Mouse (Mus musculus): ENCODE results near the gene Cd93. TPM values are rescaled to one million over a fixed set of nuclear protein-coding genes. Genes with fewer than 3 reads are reported as not detected.

Cd93 gene
- total RNA-seq, 2 experiments from 2014 or later: 9.9 to 12.2 TPM

DNA sequence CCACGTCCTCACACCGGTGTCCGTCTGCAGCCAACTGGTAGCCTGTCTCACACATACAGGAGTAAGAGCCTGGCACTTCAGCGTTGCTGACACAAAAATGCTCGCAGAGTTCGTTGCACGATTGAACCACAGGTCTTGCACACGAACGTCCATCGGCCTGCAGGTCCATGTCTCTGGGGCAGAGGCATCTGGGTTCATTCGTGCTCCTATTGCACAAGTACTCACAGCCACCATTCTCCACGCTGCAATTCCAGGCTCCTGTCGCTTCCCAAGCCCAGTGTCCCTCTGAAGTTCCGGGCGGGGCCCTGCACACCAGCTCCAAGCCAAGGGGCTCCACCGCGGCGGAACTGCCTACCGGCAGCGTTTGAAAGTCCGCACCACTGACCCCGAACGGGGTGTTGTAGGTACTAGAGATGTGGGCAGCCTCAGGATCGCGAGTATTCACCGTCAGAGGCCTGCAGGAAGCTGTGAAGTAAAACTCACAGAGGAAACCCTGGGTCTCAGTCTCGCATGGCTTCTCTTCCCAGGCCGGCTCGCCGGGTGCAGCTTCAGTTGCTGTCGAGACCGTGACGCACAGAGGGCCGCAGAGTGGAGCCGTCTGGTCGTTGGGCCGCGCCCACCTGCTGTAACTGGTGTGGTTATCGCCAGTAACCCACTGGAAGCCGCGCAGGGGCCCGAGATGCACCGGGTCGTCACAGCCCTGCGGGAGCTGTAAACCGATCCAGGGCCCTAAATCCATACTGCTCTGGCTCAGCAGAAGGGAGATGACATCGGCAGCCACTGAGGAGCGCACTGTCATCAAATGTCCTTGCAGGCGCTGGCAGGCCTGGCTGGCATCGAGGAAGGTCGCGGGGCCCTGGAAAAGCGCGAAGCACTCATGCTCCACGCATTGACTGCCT, 36.1 kb downstream of the Cd93 start:
- ATAC-seq (replicated peaks; ENCODE audit: low FRiP score, poor library complexity, severe bottlenecking): no peak

DNA sequence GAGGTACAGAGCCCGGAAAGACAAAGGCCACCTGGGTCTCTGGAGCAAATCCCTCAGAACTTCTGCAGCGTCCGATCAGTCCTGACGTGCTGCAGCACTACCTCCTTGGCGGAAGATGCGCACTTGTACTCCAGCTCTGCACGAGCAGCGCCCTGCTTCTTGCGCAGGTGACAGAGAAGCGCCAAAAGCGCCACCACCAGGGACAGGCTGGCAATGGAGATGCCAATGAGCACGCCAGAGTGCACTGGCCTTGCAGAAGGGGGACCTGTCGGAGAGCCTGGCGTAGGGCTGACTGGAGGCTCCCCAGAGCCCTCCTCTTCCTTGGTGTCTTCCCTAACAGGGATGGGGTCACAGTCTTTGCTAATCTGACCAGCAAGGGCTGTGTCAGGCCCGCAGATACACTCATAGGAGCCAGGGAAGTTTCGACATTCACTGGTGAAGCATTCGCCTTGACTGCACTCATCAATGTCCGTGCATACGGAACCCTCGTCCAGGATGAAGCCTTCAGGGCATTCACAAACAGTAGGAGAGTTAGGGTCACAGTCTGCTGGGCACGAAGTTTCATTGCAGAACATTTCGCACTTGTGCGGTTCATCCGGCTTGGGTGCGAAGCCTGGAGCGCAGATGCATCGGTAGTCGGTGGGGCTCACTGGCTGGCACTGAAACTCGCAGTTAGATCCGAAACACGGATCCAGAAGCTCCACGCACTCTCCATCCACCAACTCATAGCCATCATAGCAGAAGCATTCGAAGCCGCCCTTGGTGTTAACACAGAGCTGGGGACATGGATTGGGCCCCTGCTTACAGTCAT, 37.0 kb downstream of the Cd93 start:
- no peak for ATAC-seq (replicated peaks; ENCODE audit: low FRiP score, poor library complexity, severe bottlenecking)

DNA sequence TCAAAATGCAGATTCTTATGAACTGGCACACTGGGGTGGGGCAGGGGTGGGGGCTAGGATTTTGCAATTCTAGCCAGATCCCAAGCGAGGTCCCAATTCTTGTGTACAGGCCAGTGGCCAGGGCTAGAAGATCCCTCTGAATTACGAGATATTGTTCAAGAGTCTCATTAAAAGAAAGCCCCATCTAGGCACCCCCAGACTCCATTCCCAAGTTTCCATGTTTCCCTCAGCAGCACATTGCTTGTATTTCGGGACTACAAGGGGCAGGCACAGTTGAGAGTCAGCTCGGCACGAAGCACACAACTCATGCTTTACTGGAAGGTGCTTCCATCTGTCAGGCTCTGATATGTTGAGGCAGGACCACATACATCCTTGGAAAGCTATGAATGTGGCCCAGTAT, 38.5 kb downstream of the Cd93 start:
- ATAC-seq (replicated peaks; ENCODE audit: low FRiP score, poor library complexity, severe bottlenecking): no peak

DNA sequence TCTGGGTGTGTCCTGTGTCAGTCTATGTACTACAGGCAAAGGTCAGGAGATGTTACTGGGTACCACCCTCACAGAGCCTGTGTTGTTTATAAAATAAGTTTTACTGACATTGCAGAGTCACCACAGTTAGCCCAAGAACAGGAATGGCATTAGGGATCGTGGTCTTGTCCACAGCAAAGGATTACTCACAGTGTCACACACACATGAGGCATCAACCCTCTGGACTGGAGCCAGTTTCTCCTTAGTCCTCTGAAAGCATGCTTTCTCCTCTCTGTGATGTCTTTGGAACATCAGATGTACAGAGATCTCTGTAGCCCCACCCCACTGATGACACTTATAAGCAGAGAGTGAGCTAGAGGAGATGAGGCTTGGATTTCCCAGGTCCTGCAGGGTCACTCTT, 41.1 kb downstream of the Cd93 start:
- ATAC-seq (replicated peaks; ENCODE audit: low FRiP score, poor library complexity, severe bottlenecking): no peak

DNA sequence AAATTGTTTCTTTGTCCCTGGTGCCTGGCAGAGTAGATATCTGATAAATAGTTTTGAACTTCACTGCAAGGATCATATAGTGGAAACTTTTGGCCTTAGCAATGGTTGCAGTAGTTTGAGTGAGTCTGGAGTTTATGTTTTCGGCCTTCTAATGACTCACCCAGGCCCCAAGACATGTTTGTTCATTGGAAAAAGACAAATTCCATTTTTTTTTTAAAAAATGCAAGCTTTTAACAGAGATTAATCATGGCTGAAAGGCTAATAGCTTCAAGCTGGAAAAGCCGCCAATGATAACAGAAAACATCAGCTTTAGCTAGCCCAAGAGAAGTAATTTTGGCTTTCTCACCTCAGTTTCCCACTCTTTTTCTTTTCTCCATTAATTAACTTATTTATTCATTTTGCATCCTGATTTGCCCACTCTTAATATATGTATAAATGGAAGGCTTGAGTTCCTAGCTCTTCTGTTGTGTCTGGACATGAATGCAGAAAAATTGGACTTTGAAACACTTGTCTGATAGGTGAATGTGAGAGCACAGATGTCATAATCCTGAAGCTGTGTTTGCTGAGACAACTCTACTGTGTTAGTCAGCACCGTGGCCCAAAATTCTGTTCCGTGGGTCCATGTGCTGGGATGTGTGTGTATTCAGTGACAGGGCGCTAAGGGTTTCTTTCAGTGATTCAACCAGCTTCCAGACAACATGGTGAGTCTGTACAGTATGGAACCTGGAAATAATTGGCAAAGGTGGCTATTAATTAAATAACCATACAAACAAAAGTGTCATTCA, 44.3 kb downstream of the Cd93 start:
- no peak for ATAC-seq (replicated peaks; ENCODE audit: low FRiP score, poor library complexity, severe bottlenecking)

DNA sequence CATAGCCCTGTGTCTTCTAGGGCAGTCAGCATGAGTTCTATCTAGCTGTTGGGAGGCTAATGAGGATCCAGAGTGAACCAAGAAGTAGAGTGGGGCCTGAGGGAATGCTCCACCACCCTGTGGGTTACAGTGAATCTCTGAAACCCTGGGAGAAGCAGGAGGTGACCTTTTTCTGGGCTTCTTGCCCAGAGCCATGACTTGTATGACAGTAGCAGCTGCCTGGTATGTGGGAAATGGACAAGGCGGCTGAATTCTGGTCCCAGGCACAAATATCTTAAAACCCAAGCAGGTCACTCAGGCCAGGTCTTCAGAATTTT, 45.6 kb downstream of the Cd93 start:
- ATAC-seq (replicated peaks; ENCODE audit: low FRiP score, poor library complexity, severe bottlenecking): no peak

DNA sequence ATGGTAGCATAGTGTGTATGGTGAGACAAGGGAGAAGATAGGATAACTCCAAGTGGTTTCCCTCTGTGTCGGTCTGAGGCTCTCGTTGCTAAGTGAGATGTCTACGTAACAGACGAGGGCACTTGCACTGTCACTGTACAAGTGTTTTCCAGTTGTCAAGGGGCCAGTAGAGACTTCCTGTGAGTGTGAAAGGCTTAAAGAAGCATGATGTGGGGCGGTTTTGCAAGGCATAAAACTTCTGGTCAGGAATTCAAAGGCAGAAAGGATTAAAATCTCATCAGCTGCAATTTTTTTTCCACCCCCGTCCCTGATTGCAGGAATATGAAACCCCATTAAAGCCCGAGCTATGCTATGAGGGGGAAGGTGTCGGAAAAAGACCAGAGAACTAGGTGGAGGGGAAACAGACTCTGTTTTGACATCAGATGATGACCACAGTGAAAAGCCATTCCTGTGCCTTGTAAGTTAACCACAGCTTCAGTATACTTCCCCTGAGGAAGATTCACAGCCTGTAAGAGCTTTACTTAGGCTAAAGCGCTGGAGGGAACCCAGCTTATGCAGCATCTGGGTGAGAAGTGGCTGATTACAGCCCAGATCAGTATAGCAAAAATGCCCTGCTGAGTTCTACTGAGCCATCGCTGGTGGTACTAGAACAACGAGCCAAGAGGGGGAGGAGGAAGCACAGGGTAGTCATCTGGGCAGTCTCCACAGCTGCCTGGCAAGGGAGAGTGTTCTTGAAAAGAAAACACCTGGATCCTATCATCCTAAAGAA, 46.2 kb downstream of the Cd93 start:
- ATAC-seq (replicated peaks; ENCODE audit: low FRiP score, poor library complexity, severe bottlenecking): no peak

DNA sequence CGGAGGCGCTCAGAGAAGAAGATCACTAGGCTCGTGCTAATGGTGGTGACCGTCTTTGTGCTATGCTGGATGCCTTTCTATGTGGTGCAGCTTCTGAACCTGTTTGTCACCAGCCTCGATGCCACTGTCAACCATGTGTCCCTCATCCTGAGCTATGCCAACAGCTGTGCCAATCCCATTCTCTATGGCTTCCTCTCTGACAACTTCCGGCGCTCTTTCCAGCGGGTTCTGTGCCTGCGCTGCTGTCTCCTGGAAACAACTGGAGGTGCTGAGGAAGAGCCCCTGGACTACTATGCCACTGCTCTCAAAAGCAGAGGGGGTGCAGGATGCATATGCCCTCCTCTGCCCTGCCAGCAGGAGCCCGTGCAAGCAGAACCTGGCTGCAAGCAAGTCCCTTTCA, 47.2 kb downstream of the Cd93 start:
- no peak for ATAC-seq (replicated peaks; ENCODE audit: low FRiP score, poor library complexity, severe bottlenecking)

DNA sequence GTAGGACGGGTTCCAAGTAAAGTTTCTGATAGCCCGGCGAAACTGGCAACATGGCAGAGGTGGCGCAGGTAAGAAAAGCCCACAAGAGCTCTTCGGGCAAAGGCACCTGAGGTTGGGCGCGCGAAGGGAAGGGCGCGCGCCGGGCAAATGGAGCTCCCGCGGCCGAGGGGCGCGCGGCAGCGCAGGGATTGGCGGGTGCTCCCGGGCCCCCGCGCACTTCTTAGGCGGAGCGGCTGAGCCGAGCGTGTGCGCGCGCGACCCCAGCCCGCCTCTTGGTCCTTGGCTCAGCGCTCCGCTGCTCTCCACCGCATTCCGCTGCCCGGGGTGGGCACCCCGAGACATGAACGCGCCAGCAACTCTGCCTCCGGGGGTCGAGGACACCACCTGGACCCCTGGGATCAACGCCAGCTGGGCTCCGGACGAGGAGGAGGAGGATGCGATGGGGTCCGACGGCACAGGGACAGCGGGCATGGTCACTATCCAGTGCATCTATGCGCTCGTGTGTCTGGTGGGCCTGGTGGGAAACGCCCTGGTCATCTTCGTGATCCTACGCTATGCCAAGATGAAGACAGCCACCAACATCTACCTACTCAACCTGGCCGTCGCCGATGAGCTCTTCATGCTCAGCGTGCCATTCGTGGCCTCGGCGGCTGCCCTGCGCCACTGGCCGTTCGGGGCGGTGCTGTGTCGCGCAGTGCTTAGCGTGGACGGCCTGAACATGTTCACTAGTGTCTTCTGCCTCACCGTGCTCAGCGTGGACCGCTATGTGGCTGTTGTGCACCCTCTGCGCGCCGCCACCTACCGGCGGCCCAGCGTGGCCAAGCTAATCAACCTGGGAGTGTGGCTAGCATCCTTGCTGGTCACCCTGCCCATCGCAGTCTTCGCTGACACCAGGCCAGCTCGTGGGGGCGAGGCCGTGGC, 48.0 kb downstream of the Cd93 start, which contains the start of gene Sstr4:
Sstr4 (plus strand) TSS at position 214 of the 921 bp plus-strand sequence.
- peak; percentile 49 for ATAC-seq (replicated peaks; ENCODE audit: low FRiP score, poor library complexity, severe bottlenecking)

DNA sequence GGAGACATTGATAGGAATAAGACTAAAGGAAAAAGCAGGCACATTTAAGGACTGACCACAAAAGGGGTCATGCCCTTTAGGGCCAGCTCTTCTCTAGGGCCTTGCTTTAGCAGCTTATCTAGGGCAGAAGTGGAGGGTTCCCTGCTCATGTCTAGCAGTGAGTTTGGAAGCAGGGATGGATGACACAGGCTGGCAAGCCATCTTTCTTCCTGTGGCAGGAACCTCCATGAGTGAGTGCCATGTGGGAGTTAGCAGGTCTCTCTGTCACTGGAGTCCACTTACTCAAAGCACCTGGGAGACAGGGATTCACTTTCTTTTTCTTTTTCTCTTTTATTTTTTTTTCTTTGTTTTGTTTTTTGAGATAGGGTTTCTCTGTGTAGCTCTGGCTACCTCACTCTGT, 49.5 kb downstream of the Cd93 start:
- no peak for ATAC-seq (replicated peaks; ENCODE audit: low FRiP score, poor library complexity, severe bottlenecking)

DNA sequence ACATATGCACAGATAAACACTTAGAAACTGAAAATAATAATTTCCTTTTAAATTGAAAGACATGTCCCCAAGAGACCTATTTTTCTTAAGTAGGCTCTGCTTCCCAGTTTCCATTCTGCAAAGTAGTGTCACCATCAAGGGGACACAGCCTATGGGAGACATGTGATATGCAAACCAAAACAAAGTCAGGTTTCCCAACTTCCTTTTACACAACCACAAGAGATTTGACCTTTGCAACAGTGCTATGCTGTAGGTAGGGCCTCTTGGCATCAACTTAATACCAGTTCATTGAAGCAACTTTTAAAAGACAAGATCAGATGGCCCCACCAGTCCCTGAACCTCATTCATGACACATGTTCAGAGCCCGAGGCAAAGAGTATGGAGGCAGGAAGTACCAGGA, 50.2 kb downstream of the Cd93 start:
- ATAC-seq (replicated peaks; ENCODE audit: low FRiP score, poor library complexity, severe bottlenecking): no peak

DNA sequence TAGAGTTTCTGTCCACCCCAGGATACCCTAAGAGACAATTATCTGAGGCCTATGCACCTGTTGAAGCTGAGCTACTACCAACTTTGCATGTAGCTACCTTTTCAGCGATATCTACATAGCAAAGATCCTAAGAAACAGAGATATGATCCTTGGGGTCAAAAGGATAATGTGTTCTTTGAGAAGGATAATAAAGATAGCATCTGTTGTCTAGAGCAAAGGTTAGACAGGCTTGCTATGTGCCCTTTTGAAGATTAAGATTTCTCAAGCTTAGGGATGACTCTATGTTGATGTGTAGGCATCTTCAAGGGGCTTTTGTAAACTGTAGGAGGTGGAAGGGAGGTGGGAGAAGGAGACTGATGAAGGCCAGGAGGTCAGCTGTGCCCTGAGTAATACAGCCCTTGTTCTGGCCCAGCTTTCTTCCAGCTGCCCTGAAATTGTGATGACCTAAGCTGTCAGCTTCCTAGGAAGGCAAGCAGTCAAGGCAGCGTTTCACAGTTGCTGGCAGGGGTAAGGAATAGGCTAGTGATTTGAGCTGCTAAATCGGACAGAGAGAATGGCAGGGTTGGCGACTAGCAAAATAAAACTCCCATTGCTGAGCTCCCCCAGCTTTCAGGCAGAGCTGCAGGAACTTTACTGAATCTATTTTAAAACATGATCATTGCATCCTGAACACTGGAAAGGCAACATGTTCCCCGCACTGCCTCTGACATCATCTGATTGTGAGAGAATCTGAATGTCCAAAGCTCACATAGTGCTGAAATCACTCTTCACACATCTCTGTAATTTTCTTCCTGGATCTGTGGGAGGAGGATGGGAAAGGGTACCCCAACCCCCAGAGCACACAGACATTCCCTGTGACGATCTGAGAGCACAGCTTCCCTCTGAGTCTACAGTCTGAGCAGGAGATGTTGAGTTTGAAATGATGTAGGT, 55.4 kb downstream of the Cd93 start:
- ATAC-seq (replicated peaks; ENCODE audit: low FRiP score, poor library complexity, severe bottlenecking): no peak

DNA sequence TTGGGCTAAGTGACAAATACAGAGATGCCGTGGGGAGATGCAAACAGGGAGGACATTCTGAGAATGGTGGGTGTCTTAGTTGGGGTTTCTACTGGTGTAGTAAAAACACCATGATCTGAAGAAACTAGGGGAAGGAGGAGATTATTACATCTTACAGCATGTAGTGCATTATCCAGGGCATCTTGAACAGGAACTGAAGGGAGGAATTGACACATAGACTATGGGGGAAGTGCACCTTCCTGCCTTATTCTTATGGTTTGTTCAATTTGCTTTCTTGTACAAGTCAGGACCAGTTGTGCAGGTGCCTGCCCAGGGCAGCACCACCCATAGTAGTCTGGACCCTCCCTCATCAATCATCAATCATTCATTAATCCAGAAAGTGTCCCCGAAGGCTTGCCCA, 56.4 kb downstream of the Cd93 start:
- ATAC-seq (replicated peaks; ENCODE audit: low FRiP score, poor library complexity, severe bottlenecking): no peak

Other genes starting within 250 kb of the Cd93 start
- gene Sstr4, start 48.2 kb downstream of the Cd93 start, total RNA-seq (2015; ENCODE audit: low replicate concordance): not detected in 2 replicates
- not detected in 2 replicates for gene Sstr4, start 48.2 kb downstream of the Cd93 start, total RNA-seq (2017; ENCODE audit: low replicate concordance)
- gene Thbd, start 35.4 kb downstream of the Cd93 start, total RNA-seq (2015; ENCODE audit: low replicate concordance): 3.4 and 4.7 TPM in 2 replicates
- gene Thbd, start 35.4 kb downstream of the Cd93 start, total RNA-seq (2017; ENCODE audit: low replicate concordance): 0.45 and 3.2 TPM in 2 replicates
- gene Nxt1, start 229.0 kb upstream of the Cd93 start, total RNA-seq (2015; ENCODE audit: low replicate concordance): 55.9 and 62.0 TPM in 2 replicates
- gene Nxt1, start 229.0 kb upstream of the Cd93 start, total RNA-seq (2017; ENCODE audit: low replicate concordance): 21.4 and 37.2 TPM in 2 replicates
- 3.6 and 9.6 TPM in 2 replicates for gene Gzf1, start 237.5 kb upstream of the Cd93 start, total RNA-seq (2015; ENCODE audit: low replicate concordance)
- gene Gzf1, start 237.5 kb upstream of the Cd93 start, total RNA-seq (2017; ENCODE audit: low replicate concordance): 7.1 and 11.0 TPM in 2 replicates